10 mouse cellular contexts compared by ENCODE assay signal in genomic region chr4:155078808-155079207, GRCm38 (mm10). TPM values are rescaled to one million over a fixed set of nuclear protein-coding genes. Genes with fewer than 3 reads are reported as not detected.
DNase-seq lines count a peak whose midpoint lies in the region; ATAC-seq and TF ChIP-seq lines count a peak whose summit lies in the region.
"Not testable (repeated sequence)": the region's sequence is repeated elsewhere in the genome, so short reads cannot be mapped to it uniquely, and the experiment has no call there.
"Had no signal": no experiment of that assay in that cellular context is flagged by ENCODE, and none has a peak within 500 bp of the region (broad histone marks: within the 10 kb centered on the region; RNA-seq: fewer than 3 reads in every experiment).

No protein-coding gene starts in this region.

- H3K4me2 ChIP-seq in CH12.LX (ENCODE audit: insufficient read depth, low read depth, poor library complexity, severe bottlenecking); hindbrain, postnatal 0 days (ENCODE audit: low read depth, low read length); lung, postnatal 0 days (replicated peaks; ENCODE audit: low read depth, low read length): not testable (repeated sequence)

- 74% methylated on average over 10 of the region's 10 CpGs for WGBS in hindbrain, postnatal 0 days
- WGBS in lung, postnatal 0 days: 71% methylated on average over 10 of the region's 10 CpGs

- peaks cover 52% of the 10 kb centered on the region for H3K79me2 ChIP-seq in CH12.LX (replicated peaks; ENCODE audit: control insufficient read depth, extremely low read depth, insufficient read depth, poor library complexity, severe bottlenecking)

- peaks cover 10 to 25% of the 10 kb centered on the region in 2 experiments for H3K4me1 ChIP-seq in CH12.LX (ENCODE audit: control insufficient read depth in 1 of 2, insufficient read depth in 2 of 2)
- H3K4me1 ChIP-seq in hindbrain, postnatal 0 days (ENCODE audit: insufficient read depth, low read length); lung, postnatal 0 days (ENCODE audit: insufficient read depth, low read depth, low read length): not testable (repeated sequence)

- 0 out of 2 replicates have a peak overlapping the region, but pooled peaks have one; percentile 12 for H3K27ac ChIP-seq in CH12.LX (ENCODE audit: insufficient read depth, low read depth)
- not testable (repeated sequence) for H3K27ac ChIP-seq in hindbrain, postnatal 0 days; lung, postnatal 0 days (ENCODE audit: low read length)

- TF ChIP-seq EP300 in CH12.LX (IDR thresholded peaks at IDR 0.05; ENCODE audit: low read length); lung, postnatal 0 days (IDR thresholded peaks at IDR 0.05): not testable (repeated sequence)

- ATAC-seq in hindbrain, postnatal 0 days: 0 out of 2 replicates have a peak, but pooled peaks have one; percentile 35
- ATAC-seq in lung, postnatal 0 days: peak; percentile 46

- not testable (repeated sequence) for H3K4me3 ChIP-seq in CH12.LX (replicated peaks in 1 of 3; ENCODE audit: low read depth in 2 of 3, low read length in 2 of 3, poor library complexity in 1 of 3); hindbrain, postnatal 0 days (ENCODE audit: low read length); lung, postnatal 0 days (ENCODE audit: low read depth, low read length)

- DNase-seq in CH12.LX (ENCODE audit: extremely low read depth); hindbrain, postnatal 0 days (ENCODE audit: low spot score): not testable (repeated sequence)
- DNase-seq in adrenal gland, postnatal 14 days: peak; percentile 56
- DNase-seq in cerebellum, adult 11-12 months: peak; percentile 52
- peak; percentile 46 to 48 for DNase-seq in cerebellum, postnatal 14 days
- DNase-seq in lung, postnatal 0 days (ENCODE audit: low spot score): peak; percentile 29

- H3K36me3 ChIP-seq in CH12.LX (replicated peaks in 1 of 2; ENCODE audit: control insufficient read depth in 1 of 2, insufficient read depth in 1 of 2, low read length in 1 of 2): peaks cover 65 to 87% of the 10 kb centered on the region in 2 experiments
- H3K36me3 ChIP-seq in hindbrain, postnatal 0 days (ENCODE audit: insufficient read depth, low read length): peaks cover 63% of the 10 kb centered on the region
- peaks cover 26% of the 10 kb centered on the region for H3K36me3 ChIP-seq in lung, postnatal 0 days (ENCODE audit: insufficient read depth, low read length)

- dilution Hi-C loops in CH12.LX (cut with MboI; ENCODE audit: extremely low pct_ligation_motif_present, extremely low pct_unique_long_range_greater_than_20kb, low sequenced_read_pairs): not testable (repeated sequence)

- TF ChIP-seq RAD21 in CH12.LX (IDR thresholded peaks at IDR 0.05; ENCODE audit: low read depth, low read length): not testable (repeated sequence)

- not testable (repeated sequence) for H3K9me3 ChIP-seq in CH12.LX (replicated peaks; ENCODE audit: low read length); hindbrain, postnatal 0 days (ENCODE audit: low read length); lung, postnatal 0 days (ENCODE audit: low read length)

- not testable (repeated sequence) for TF ChIP-seq POLR2A in CH12.LX (IDR thresholded peaks at IDR 0.05; ENCODE audit: low read depth, low read length)

- not testable (repeated sequence) for H3K9ac ChIP-seq in CH12.LX (ENCODE audit: insufficient read depth, low read depth); hindbrain, postnatal 0 days (replicated peaks; ENCODE audit: low read length); lung, postnatal 0 days (replicated peaks; ENCODE audit: low read depth)

- not testable (repeated sequence) for H3K27me3 ChIP-seq in CH12.LX (replicated peaks); hindbrain, postnatal 0 days (ENCODE audit: insufficient read depth, low read length); lung, postnatal 0 days (replicated peaks; ENCODE audit: insufficient read depth, low read length)

- in situ Hi-C loops in CH12.LX (cut with MboI; ENCODE audit: low pct_ligation_motif_present, low pct_unique_long_range_greater_than_20kb, low sequenced_read_pairs): not testable (repeated sequence)

- TF ChIP-seq CTCF in CH12.LX (conservative IDR thresholded peaks at IDR 0.05 in 1 of 2, IDR thresholded peaks at IDR 0.05 in 1 of 2; ENCODE audit: low read depth in 2 of 2, low read length in 2 of 2); hindbrain, postnatal 0 days (IDR thresholded peaks at IDR 0.05; ENCODE audit: low read depth); lung, postnatal 0 days (IDR thresholded peaks at IDR 0.05): not testable (repeated sequence)

TF ChIP-seq in CH12.LX, 34 proteins besides CTCF, POLR2A, EP300 and RAD21:
- peak; percentile 75; the same call in 1 of the 2 replicates for TF ChIP-seq TBP (conservative IDR thresholded peaks at IDR 0.05; ENCODE audit: low read depth, low read length)

RNA-seq across cellular contexts. Expression of gene Rer1, which starts 7.4 kb away (rescaled TPM):
- total RNA-seq in CH12.LX (2012; rRNA removed): 126 and 138 TPM in 2 replicates
- total RNA-seq in CH12.LX (2014; rRNA removed): 221 and 232 TPM in 2 replicates
- 123 and 135 TPM in 2 replicates for polyA plus RNA-seq in CH12.LX (2012; ENCODE audit: insufficient read length, low read depth)
- total RNA-seq in adrenal gland, postnatal 14 days (2021): 86.9 and 97.7 TPM in 2 replicates
- total RNA-seq in hindbrain, postnatal 0 days (2014; rRNA removed): 85.4 and 93.5 TPM in 2 replicates
- 129 and 136 TPM in 2 replicates for polyA plus RNA-seq in hindbrain, postnatal 0 days (2015; fragmentation: Nextera tagmentation; extraction: Ambion mirVana)
- polyA plus RNA-seq in lung, postnatal 0 days (2015; fragmentation: Nextera tagmentation; extraction: Ambion mirVana): 156 and 157 TPM in 2 replicates

RNA-seq across cellular contexts. Expression of gene Morn1, which starts 7.6 kb away (rescaled TPM):
- total RNA-seq in CH12.LX (2012; rRNA removed) (7.1 and 8.7 TPM in 2 replicates), CH12.LX (2014; rRNA removed) (4.0 and 4.2 TPM in 2 replicates)
- polyA plus RNA-seq in CH12.LX (2012; ENCODE audit: insufficient read length, low read depth): 3.8 and 6.3 TPM in 2 replicates
- 7.3 and 8.3 TPM in 2 replicates for total RNA-seq in adrenal gland, postnatal 14 days (2021)
- total RNA-seq in hindbrain, postnatal 0 days (2014; rRNA removed): 0.86 and 9.0 TPM in 2 replicates
- 8.9 and 10.0 TPM in 2 replicates for polyA plus RNA-seq in hindbrain, postnatal 0 days (2015; fragmentation: Nextera tagmentation; extraction: Ambion mirVana)
- polyA plus RNA-seq in lung, postnatal 0 days (2015; fragmentation: Nextera tagmentation; extraction: Ambion mirVana): 6.2 and 9.4 TPM in 2 replicates

RNA-seq across cellular contexts. Expression of gene Pex10, which starts 12.0 kb away (rescaled TPM):
- total RNA-seq in CH12.LX (2012; rRNA removed) (15.7 and 21.9 TPM in 2 replicates), CH12.LX (2014; rRNA removed) (9.2 and 10.2 TPM in 2 replicates)
- polyA plus RNA-seq in CH12.LX (2012; ENCODE audit: insufficient read length, low read depth): 14.2 and 15.6 TPM in 2 replicates
- total RNA-seq in adrenal gland, postnatal 14 days (2021): 23.7 and 24.2 TPM in 2 replicates
- total RNA-seq in hindbrain, postnatal 0 days (2014; rRNA removed): 12.8 and 20.2 TPM in 2 replicates
- 15.4 and 15.9 TPM in 2 replicates for polyA plus RNA-seq in hindbrain, postnatal 0 days (2015; fragmentation: Nextera tagmentation; extraction: Ambion mirVana)
- 17.5 and 19.4 TPM in 2 replicates for polyA plus RNA-seq in lung, postnatal 0 days (2015; fragmentation: Nextera tagmentation; extraction: Ambion mirVana)

RNA-seq across cellular contexts. Expression of gene Plch2, which starts 22.2 kb away (rescaled TPM):
- total RNA-seq in CH12.LX (2012; rRNA removed): 0.38 and 0.47 TPM in 2 replicates
- total RNA-seq in CH12.LX (2014; rRNA removed): 0.04 and 0.09 TPM in 2 replicates
- 0.16 and 0.17 TPM in 2 replicates for polyA plus RNA-seq in CH12.LX (2012; ENCODE audit: insufficient read length, low read depth)
- total RNA-seq in adrenal gland, postnatal 14 days (2021): 0.33 and 0.83 TPM in 2 replicates
- 45.7 and 48.8 TPM in 2 replicates for total RNA-seq in hindbrain, postnatal 0 days (2014; rRNA removed)
- 12.5 and 12.8 TPM in 2 replicates for polyA plus RNA-seq in hindbrain, postnatal 0 days (2015; fragmentation: Nextera tagmentation; extraction: Ambion mirVana)
- 4.6 and 5.5 TPM in 2 replicates for polyA plus RNA-seq in lung, postnatal 0 days (2015; fragmentation: Nextera tagmentation; extraction: Ambion mirVana)
- total RNA-seq: heart, postnatal 10 days; heart, postnatal 36 days had no signal
- polyA plus RNA-seq: erythroblast, embryonic 14.5 days; inflammation-experienced regulatory T-cells, adult 6 months had no signal
